Mouse (Mus musculus) v-Abl transformed pro-B cells (cell line): ENCODE measurements around the gene Crygd.

Source experiments
- in situ Hi-C, 2 experiments: fragments of 400-800 bp; cut with MboI; formaldehyde crosslinking; loops; one replicate each; pipeline ENCODE4 v1.15.1; 2025; ENCODE audit not compliant: unreplicated experiment in 2 of 2

Crygd gene

GRCm38 (mm10) chr1:65046401-65047109 is 16.7 kb downstream of the Crygd start:
- in situ Hi-C loops = loop anchor here in 1 of 2 experiments (10.0 kb wide), 1 partner anchor 1048 kb away; no protein-coding TSS in a partner anchor

GRCm38 (mm10) chr1:65043433-65043832 is 19.8 kb downstream of the Crygd start:
- in situ Hi-C loops = loop anchor here in 1 of 2 experiments (10.0 kb wide), 1 partner anchor 1051 kb away; no protein-coding TSS in a partner anchor

- in situ Hi-C loops = loop anchor here in 1 of 2 experiments (10.0 kb wide), 1 partner anchor 1053 kb away; no protein-coding TSS in a partner anchor
Observed at GRCm38 (mm10) chr1:65041837-65042236, 21.4 kb downstream of the Crygd start.

- in situ Hi-C loops = loop anchor here in 1 of 2 experiments (10.0 kb wide), 1 partner anchor 1054 kb away; no protein-coding TSS in a partner anchor
Observed at GRCm38 (mm10) chr1:65040806-65041205, 22.4 kb downstream of the Crygd start.

- in situ Hi-C loops = loop anchor here in 1 of 2 experiments (10.0 kb wide), 1 partner anchor 1055 kb away; no protein-coding TSS in a partner anchor
Observed at GRCm38 (mm10) chr1:65039679-65040078, 23.6 kb downstream of the Crygd start.

- in situ Hi-C loops = no loop called here
Observed at GRCm38 (mm10) chr1:65037542-65037941, 25.7 kb downstream of the Crygd start.

- in situ Hi-C loops = no loop called here
Observed at GRCm38 (mm10) chr1:65035513-65035912, 27.7 kb downstream of the Crygd start.

GRCm38 (mm10) chr1:65032641-65033040 is 30.6 kb downstream of the Crygd start, which contains the start of gene Akr1cl:
TSS of gene Akr1cl (minus strand) at chr1:65032759.
- in situ Hi-C loops = no loop called here

GRCm38 (mm10) chr1:65028206-65028605 is 35.0 kb downstream of the Crygd start:
- in situ Hi-C loops = no loop called here

- in situ Hi-C loops = loop anchor here (5.0 to 25.0 kb wide), 3 partner anchors 1250 to 1358 kb away; partner anchors contain the start of gene 4933402D24Rik (in 1 of the 2)
Observed at GRCm38 (mm10) chr1:65012726-65013125, 50.5 kb downstream of the Crygd start.
